Mouse (Mus musculus) heart, postnatal 14 days (tissue): Measurements from ENCODE around the gene Olfr395. TPM values are rescaled to one million over a fixed set of nuclear protein-coding genes. Genes with fewer than 3 reads are reported as not detected.
"Not testable (repeated sequence)": the region's sequence is repeated elsewhere in the genome, so short reads cannot be mapped to it uniquely, and the experiment has no call there.

Experiments
- DNase-seq, 2 experiments: peaks; one replicate each; pipeline ENCODE4 v3.0.0; 2021 to 2022
- intact Hi-C: fragments of 180-260 bp; cut with DNase I; formaldehyde crosslinking; loops from one replicate; pipeline ENCODE4 v1.15.1; 2025
- long read RNA-seq, 2 experiments: library from polyadenylated mRNA; stranded (forward); transcript quantifications; one replicate each; pipeline ENCODE4 v2.0.0; 2021
- total RNA-seq, 2 experiments: library from RNA; stranded (reverse); gene quantifications; 2 replicates each; pipeline ENCODE4 v1.2.3; 2021

The Olfr395 gene
- not detected for total RNA-seq
- long read RNA-seq, experiment 1: 0 reads
- long read RNA-seq, experiment 2: 0 reads

- intact Hi-C loops, DNase-seq: not testable (repeated sequence)
Measured at GRCm38 (mm10) chr11:73909199-73909598, at the start of gene Olfr395. Gene Olfr395, minus strand, starts transcription at chr11:73909299.

- intact Hi-C loops: no loop called here
Measured at GRCm38 (mm10) chr11:73936377-73936776, 27.3 kb upstream of the Olfr395 start, which contains the start of gene Olfr23. Gene Olfr23, plus strand, starts transcription at chr11:73936677.

GRCm38 (mm10) chr11:73890671-73891070 is 18.4 kb downstream of the Olfr395 start, which contains the start of gene Olfr394:
Gene Olfr394, minus strand, starts transcription at chr11:73890771.
- intact Hi-C loops: loop anchor here (2.0 kb wide), 1 partner anchor 234 kb away; no protein-coding TSS in a partner anchor
- DNase-seq: no peak

More at GRCm38 (mm10) chr11:73936377-73936776, 27.3 kb upstream of the Olfr395 start, which contains the start of gene Olfr23:
- DNase-seq: no peak

Other genes with a start within 250 kb of the Olfr395 start
- not detected for gene Zfp735, start 220.5 kb downstream of the Olfr395 start, total RNA-seq
- gene Olfr389, start 128.6 kb downstream of the Olfr395 start, total RNA-seq: not detected
- not detected for gene Olfr390, start 126.3 kb downstream of the Olfr395 start, total RNA-seq
- not detected for gene Olfr391-ps, start 106.2 kb downstream of the Olfr395 start, total RNA-seq
- gene Olfr392, start 92.2 kb downstream of the Olfr395 start, total RNA-seq: not detected
- gene Olfr393, start 57.8 kb downstream of the Olfr395 start, total RNA-seq: not detected
- gene Olfr394, start 18.5 kb downstream of the Olfr395 start, total RNA-seq: not detected
- not detected for gene Olfr23, start 27.4 kb upstream of the Olfr395 start, total RNA-seq
- not detected for gene Olfr397, start 51.5 kb upstream of the Olfr395 start, total RNA-seq
- gene Olfr398, start 81.1 kb upstream of the Olfr395 start, total RNA-seq: not detected
- gene Olfr139, start 147.3 kb upstream of the Olfr395 start, total RNA-seq: not detected
- gene Olfr399, start 147.3 kb upstream of the Olfr395 start, total RNA-seq: not detected
- gene Zfp616, start 160.7 kb upstream of the Olfr395 start, total RNA-seq: not detected
- not detected for gene Olfr401, start 204.4 kb upstream of the Olfr395 start, total RNA-seq
- not detected for gene Olfr402, start 244.2 kb upstream of the Olfr395 start, total RNA-seq